Mouse (Mus musculus) CH12.LX (cell line): ENCODE data around the gene Ell3. TPM values are rescaled to one million over a fixed set of nuclear protein-coding genes. Genes with fewer than 3 reads are reported as not detected.

Experiments
- DNase-seq: peaks from one replicate; pipeline ENCODE4 v3.0.0-alpha.2; 2013; ENCODE audit errors: extremely low read depth
- H3K27ac ChIP-seq: 2 replicates; pipeline ENCODE4 v1.5.1; 2012; ENCODE audit warnings: low read depth, mild to moderate bottlenecking, control low read depth, moderate library complexity; ENCODE audit not compliant: insufficient read depth
- H3K27me3 ChIP-seq: replicated peaks from 2 replicates; pipeline ENCODE3; 2012; ENCODE audit warnings: inconsistent platforms
- H3K36me3 ChIP-seq, 2 experiments: replicated peaks in 1 of 2; 2 replicates each; pipeline versions ENCODE3 to v1.6.1; 2012; ENCODE audit warnings: inconsistent platforms in 1 of 2, low read length in 1 of 2, mild to moderate bottlenecking in 1 of 2, mixed read lengths in 1 of 2, moderate library complexity in 1 of 2; ENCODE audit not compliant: control insufficient read depth in 1 of 2, insufficient read depth in 1 of 2
- H3K4me1 ChIP-seq, 2 experiments: 2 replicates each; pipeline ENCODE4 v1.6.1; 2012; ENCODE audit warnings: inconsistent platforms in 1 of 2, moderate library complexity in 1 of 2; ENCODE audit not compliant: insufficient read depth in 2 of 2, control insufficient read depth in 1 of 2
- H3K4me2 ChIP-seq: 2 replicates; pipeline ENCODE4 v1.6.1; 2012; ENCODE audit warnings: low read depth, mild to moderate bottlenecking, control low read depth; ENCODE audit not compliant: poor library complexity, insufficient read depth, severe bottlenecking
- H3K4me3 ChIP-seq, 3 experiments: fragments of 150-350 bp in 1 of 3; sonication (generic) in 1 of 3; replicated peaks in 1 of 3; 2 replicates each; pipeline versions ENCODE3 to v1.5.1; 2011 to 2012; ENCODE audit warnings: low read depth in 2 of 3, low read length in 2 of 3, mild to moderate bottlenecking in 2 of 3, moderate library complexity in 2 of 3, control low read depth in 1 of 3, improper control_type of control experiment in 1 of 3, inconsistent platforms in 1 of 3, mixed read lengths in 1 of 3; ENCODE audit not compliant: poor library complexity in 1 of 3
- H3K79me2 ChIP-seq: replicated peaks from 2 replicates; pipeline ENCODE4 v1.6.1; 2012; ENCODE audit warnings: mild to moderate bottlenecking, moderate library complexity; ENCODE audit not compliant: control insufficient read depth, poor library complexity, insufficient read depth, severe bottlenecking; ENCODE audit errors: extremely low read depth
- H3K9ac ChIP-seq: 2 replicates; pipeline ENCODE4 v1.6.1; 2012; ENCODE audit warnings: low read depth, mild to moderate bottlenecking, control low read depth, moderate library complexity; ENCODE audit not compliant: insufficient read depth
- H3K9me3 ChIP-seq: replicated peaks from 2 replicates; pipeline ENCODE3; 2012; ENCODE audit warnings: low read length, inconsistent platforms, mixed read lengths
- BHLHE40 ChIP-seq: IDR thresholded peaks from 2 replicates; pipeline ENCODE4 v1.6.1; 2011; ENCODE audit warnings: mild to moderate bottlenecking, low read depth, low read length, improper control_type of control experiment
- CHD1 ChIP-seq: IDR thresholded peaks from 2 replicates; pipeline ENCODE4 v1.6.1; 2012; ENCODE audit warnings: low read depth, low read length, improper control_type of control experiment, inconsistent platforms
- CHD2 ChIP-seq: IDR thresholded peaks from 2 replicates; pipeline ENCODE4 v1.6.1; 2011; ENCODE audit warnings: low read length, improper control_type of control experiment
- CTCF ChIP-seq, 2 experiments: IDR thresholded peaks in 1 of 2; conservative IDR thresholded peaks in 1 of 2; 2 replicates each; pipeline ENCODE4 v1.5.1; 2011 to 2012; ENCODE audit warnings: low read depth in 2 of 2, low read length in 2 of 2, improper control_type of control experiment in 1 of 2, inconsistent platforms in 1 of 2, mild to moderate bottlenecking in 1 of 2, moderate library complexity in 1 of 2
- E2F4 ChIP-seq: IDR thresholded peaks from 2 replicates; pipeline ENCODE4 v1.6.1; 2011; ENCODE audit warnings: low read depth, low read length, improper control_type of control experiment; ENCODE audit not compliant: insufficient replicate concordance
- EP300 ChIP-seq: IDR thresholded peaks from 2 replicates; pipeline ENCODE4 v1.6.1; 2011; ENCODE audit warnings: low read length, improper control_type of control experiment
- GABPA ChIP-seq: IDR thresholded peaks from 2 replicates; pipeline ENCODE4 v1.6.1; 2012; ENCODE audit warnings: low read depth, low read length, improper control_type of control experiment, inconsistent platforms; ENCODE audit not compliant: insufficient replicate concordance
- HCFC1 ChIP-seq: IDR thresholded peaks from 2 replicates; pipeline ENCODE4 v1.6.1; 2012; ENCODE audit warnings: low read depth, mild to moderate bottlenecking, inconsistent platforms, low read length, improper control_type of control experiment
- JUN ChIP-seq: IDR thresholded peaks from 2 replicates; pipeline ENCODE4 v1.6.1; 2011; ENCODE audit warnings: low read depth, mild to moderate bottlenecking, low read length, improper control_type of control experiment, moderate library complexity; ENCODE audit not compliant: insufficient read depth
- JUND ChIP-seq: conservative IDR thresholded peaks from 2 replicates; pipeline ENCODE4 v1.6.1; 2011; ENCODE audit warnings: low read depth, low read length, improper control_type of control experiment
- MAFK ChIP-seq: IDR thresholded peaks from 2 replicates; pipeline ENCODE4 v1.6.1; 2011; ENCODE audit warnings: low read length, improper control_type of control experiment; ENCODE audit not compliant: insufficient replicate concordance
- MAZ ChIP-seq: IDR thresholded peaks from 2 replicates; pipeline ENCODE4 v1.6.1; 2012; ENCODE audit warnings: low read depth, mild to moderate bottlenecking, inconsistent platforms, low read length, improper control_type of control experiment, moderate library complexity
- MEF2A ChIP-seq: IDR thresholded peaks from 2 replicates; pipeline ENCODE4 v1.6.1; 2014; ENCODE audit warnings: low read depth, mild to moderate bottlenecking, inconsistent platforms, low read length, improper control_type of control experiment, borderline replicate concordance
- MXI1 ChIP-seq: IDR thresholded peaks from 2 replicates; pipeline ENCODE4 v1.6.1; 2011; ENCODE audit warnings: mild to moderate bottlenecking, low read depth, low read length, improper control_type of control experiment
- MYC ChIP-seq: IDR thresholded peaks from 2 replicates; pipeline ENCODE4 v1.6.1; 2011; ENCODE audit warnings: low read depth, mild to moderate bottlenecking, improper control_type of control experiment, low read length
- NELFE ChIP-seq: IDR thresholded peaks from 2 replicates; pipeline ENCODE4 v1.6.1; 2011; ENCODE audit warnings: low read depth, low read length, improper control_type of control experiment
- NRF1 ChIP-seq: IDR thresholded peaks from 2 replicates; pipeline ENCODE4 v1.6.1; 2014; ENCODE audit warnings: low read depth, mild to moderate bottlenecking, inconsistent platforms, low read length, improper control_type of control experiment, moderate library complexity
- PAX5 ChIP-seq: IDR thresholded peaks from 2 replicates; pipeline ENCODE4 v1.6.1; 2012; ENCODE audit warnings: low read length, inconsistent platforms, mixed read lengths
- POLR2A ChIP-seq: IDR thresholded peaks from 2 replicates; pipeline ENCODE4 v1.6.1; 2011; ENCODE audit warnings: low read depth, mild to moderate bottlenecking, improper control_type of control experiment, low read length
- RAD21 ChIP-seq: IDR thresholded peaks from 2 replicates; pipeline ENCODE4 v1.6.1; 2011; ENCODE audit warnings: low read depth, mild to moderate bottlenecking, low read length, improper control_type of control experiment, moderate library complexity
- RCOR1 ChIP-seq: conservative IDR thresholded peaks from 2 replicates; pipeline ENCODE4 v1.6.1; 2012; ENCODE audit warnings: low read depth, mild to moderate bottlenecking, inconsistent platforms, low read length, improper control_type of control experiment
- SIN3A ChIP-seq: IDR thresholded peaks from 2 replicates; pipeline ENCODE4 v1.6.1; 2012; ENCODE audit warnings: low read length, improper control_type of control experiment, inconsistent platforms
- SMC3 ChIP-seq: IDR thresholded peaks from 2 replicates; pipeline ENCODE4 v1.6.1; 2011; ENCODE audit warnings: low read depth, low read length, improper control_type of control experiment
- TBP ChIP-seq: conservative IDR thresholded peaks from 2 replicates; pipeline ENCODE4 v1.6.1; 2011; ENCODE audit warnings: low read depth, low read length, improper control_type of control experiment
- TCF12 ChIP-seq: IDR thresholded peaks from 2 replicates; pipeline ENCODE4 v1.6.1; 2014; ENCODE audit warnings: low read depth, mild to moderate bottlenecking, inconsistent platforms, low read length, improper control_type of control experiment
- UBTF ChIP-seq: IDR thresholded peaks from 2 replicates; pipeline ENCODE4 v1.6.1; 2012; ENCODE audit warnings: low read depth, mild to moderate bottlenecking, inconsistent platforms, low read length, improper control_type of control experiment, moderate library complexity
- USF1 ChIP-seq: IDR thresholded peaks from 2 replicates; pipeline ENCODE4 v1.6.1; 2014; ENCODE audit warnings: low read depth, mild to moderate bottlenecking, inconsistent platforms, low read length, improper control_type of control experiment
- USF2 ChIP-seq: conservative IDR thresholded peaks from 2 replicates; pipeline ENCODE4 v1.6.1; 2011; ENCODE audit warnings: low read depth, low read length, improper control_type of control experiment
- ZC3H11A ChIP-seq: IDR thresholded peaks from 2 replicates; pipeline ENCODE4 v1.6.1; 2012; ENCODE audit warnings: low read depth, mild to moderate bottlenecking, inconsistent platforms, low read length, improper control_type of control experiment
- ZKSCAN1 ChIP-seq: IDR thresholded peaks from 2 replicates; pipeline ENCODE4 v1.6.1; 2012; ENCODE audit warnings: low read depth, inconsistent platforms, low read length, improper control_type of control experiment, borderline replicate concordance
- ZMIZ1 ChIP-seq: IDR thresholded peaks from 2 replicates; pipeline ENCODE4 v1.6.1; 2012; ENCODE audit warnings: low read depth, mild to moderate bottlenecking, inconsistent platforms, low read length, improper control_type of control experiment
- ZNF384 ChIP-seq: IDR thresholded peaks from 2 replicates; pipeline ENCODE4 v1.6.1; 2012; ENCODE audit warnings: low read depth, low read length, improper control_type of control experiment, inconsistent platforms
- dilution Hi-C: fragments of 300-500 bp; cut with MboI; formaldehyde crosslinking; loops from 2 replicates; pipeline ENCODE4 v1.14.3; 2020; ENCODE audit warnings: low sequenced_read_pairs; ENCODE audit not compliant: extremely low pct_unique_long_range_greater_than_20kb, extremely low pct_ligation_motif_present
- in situ Hi-C: fragments of 300-500 bp; cut with MboI; formaldehyde crosslinking; loops from 3 replicates; pipeline ENCODE4 v1.14.3; 2019; ENCODE audit warnings: low sequenced_read_pairs, low pct_ligation_motif_present, low pct_unique_long_range_greater_than_20kb, mixed read lengths
- polyA plus RNA-seq: library from polyadenylated mRNA; unstranded; fragments of >175 nt; gene quantifications from 2 replicates; pipeline ENCODE4 v1.2.1, GENCODE M21; 2012; ENCODE audit warnings: low read depth; ENCODE audit not compliant: insufficient read length
- total RNA-seq, 2 experiments: library from RNA; depleted of rRNA; stranded (reverse); fragments of 300-350 nt in 1 of 2; fragments of >200 nt in 1 of 2; gene quantifications; 2 replicates each; pipeline ENCODE4 v1.2.3; 2012 to 2014

Gene Ell3
- total and polyA plus RNA-seq, 3 experiments: 0.38 to 2.3 (median 1.0) TPM

DNA sequence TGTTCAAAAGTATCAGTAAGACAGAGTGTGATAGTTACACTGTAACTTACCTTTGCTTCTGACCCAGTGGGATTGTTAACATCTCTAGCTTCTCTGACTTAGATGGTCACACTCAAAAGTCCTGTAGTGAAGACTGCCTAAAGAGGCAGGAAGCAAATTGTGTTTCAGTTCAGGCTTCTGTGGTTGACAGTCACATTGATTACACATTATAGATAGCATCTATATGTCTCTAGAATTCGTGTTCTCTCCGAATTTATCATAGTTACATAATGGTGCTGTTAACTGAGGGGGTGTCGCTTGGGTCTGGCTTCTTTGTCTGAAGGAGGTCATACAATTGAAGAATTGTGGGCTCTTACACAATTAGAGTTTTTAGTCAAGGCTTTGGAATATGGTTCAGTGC lies 29.0 kb downstream of the Ell3 start:
- peaks cover 8 to 54% of the 10 kb centered on the region in 2 experiments; a peak in 3 of 4 replicates for H3K4me1 ChIP-seq
- peak overlapping the region; percentile 94 for H3K4me2 ChIP-seq
- no peaks in the 10 kb centered on the region for H3K27me3 ChIP-seq
- in situ Hi-C loops (no loop called here), dilution Hi-C loops (no loop called here)
- H3K9ac ChIP-seq: peak overlapping the region; percentile 96; the same call in 1 of the 2 replicates
- peaks cover 59% of the 10 kb centered on the region for H3K79me2 ChIP-seq
- no peak overlapping the region for H3K27ac ChIP-seq
- DNase-seq: no peak
- H3K36me3 ChIP-seq: peaks cover 8 to 39% of the 10 kb centered on the region in 2 experiments
- no peak for TF ChIP-seq ZMIZ1
- 0 out of 2 replicates have a peak, but pooled peaks have one; percentile 14 for TF ChIP-seq SIN3A
- TF ChIP-seq RCOR1: no peak
- TF ChIP-seq JUND: no peak
- TF ChIP-seq POLR2A: no peak
- no peaks in the 10 kb centered on the region for H3K9me3 ChIP-seq
- peak overlapping the region; percentile 43 to 96 (median 72) for H3K4me3 ChIP-seq

DNA sequence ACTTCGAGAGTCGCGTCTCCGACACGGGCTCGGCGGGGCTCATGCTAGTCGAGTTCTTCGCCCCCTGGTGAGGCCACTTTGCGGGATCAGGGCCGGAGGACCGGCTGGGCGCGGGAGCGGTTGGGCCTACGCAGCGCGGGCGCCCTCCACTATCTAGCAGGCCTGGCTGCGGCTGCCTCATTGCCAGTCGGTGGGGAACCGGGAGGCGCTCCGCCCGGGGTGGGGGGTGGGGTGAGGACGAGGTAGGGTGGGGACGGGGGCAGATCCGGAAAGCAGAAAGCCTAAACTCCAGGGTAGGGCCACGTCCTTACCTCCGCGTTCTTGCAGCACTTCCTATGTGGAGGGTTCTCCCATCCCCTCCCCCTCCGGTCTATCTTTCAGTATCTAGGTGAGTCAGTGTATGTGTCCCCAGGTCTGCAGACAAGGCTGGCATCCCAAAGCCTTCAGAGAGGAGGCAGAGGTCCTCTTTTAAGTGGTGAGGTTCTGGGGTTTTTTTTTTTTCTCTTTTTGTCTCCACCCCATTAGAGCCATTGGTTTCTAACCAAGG lies 29.9 kb downstream of the Ell3 start:
- no peaks in the 10 kb centered on the region for H3K9me3 ChIP-seq
- peak overlapping the region; percentile 62 for H3K4me2 ChIP-seq
- peak; percentile 77 for DNase-seq
- dilution Hi-C loops: no loop called here
- peaks cover 5 to 34% of the 10 kb centered on the region in 2 experiments for H3K36me3 ChIP-seq
- H3K27me3 ChIP-seq: no peaks in the 10 kb centered on the region
- H3K9ac ChIP-seq: peak overlapping the region; percentile 96
- H3K79me2 ChIP-seq: peaks cover 54% of the 10 kb centered on the region
- in situ Hi-C loops: no loop called here
- peaks cover 8 to 48% of the 10 kb centered on the region in 2 experiments; a peak in 3 of 4 replicates for H3K4me1 ChIP-seq
- H3K4me3 ChIP-seq: peak overlapping the region; percentile 72 to 96 (median 94)
- H3K27ac ChIP-seq: peak overlapping the region; percentile 85
- TF ChIP-seq JUND: no peak
- no peak for TF ChIP-seq GABPA
- TF ChIP-seq USF2: no peak
- TF ChIP-seq BHLHE40: no peak
- TF ChIP-seq JUN: no peak
- 0 out of 2 replicates have a peak, but pooled peaks have one; percentile 18 for TF ChIP-seq EP300
- no peak for TF ChIP-seq POLR2A
- no peak for TF ChIP-seq MEF2A
- TF ChIP-seq RAD21: no peak
- no peak for TF ChIP-seq E2F4
- no peak for TF ChIP-seq HCFC1
- no peak for TF ChIP-seq TCF12
- no peak for TF ChIP-seq NRF1
- no peak for TF ChIP-seq UBTF
- no peak for TF ChIP-seq ZKSCAN1
- no peak for TF ChIP-seq ZMIZ1
- no peak for TF ChIP-seq CTCF (conservative IDR thresholded peaks at IDR 0.05 in 1 of 2, IDR thresholded peaks at IDR 0.05 in 1 of 2; ENCODE audit: low read depth in 2 of 2, low read length in 2 of 2)
- peak; percentile 73 for TF ChIP-seq CHD2
- TF ChIP-seq TBP: no peak
- no peak for TF ChIP-seq MAZ
- no peak for TF ChIP-seq PAX5
- TF ChIP-seq NELFE: no peak
- no peak for TF ChIP-seq MAFK
- TF ChIP-seq CHD1: peak; percentile 82
- 0 out of 2 replicates have a peak, but pooled peaks have one; percentile 45 for TF ChIP-seq MYC
- peak; percentile 84 for TF ChIP-seq SIN3A
- peak; percentile 64 for TF ChIP-seq ZNF384
- no peak for TF ChIP-seq SMC3
- TF ChIP-seq MXI1: peak; percentile 58
- no peak for TF ChIP-seq ZC3H11A
- TF ChIP-seq USF1: no peak
